8 mouse cellular contexts compared by ENCODE assay signal in genomic region chr2:25195211-25196156, GRCm38 (mm10). TPM values are rescaled to one million over a fixed set of nuclear protein-coding genes. Genes with fewer than 3 reads are reported as not detected.
A peak's percentile ranks its signal among the peaks of the same experiment; 100 is the strongest.
DNase-seq lines count a peak whose midpoint lies in the region; ATAC-seq lines count a peak whose summit lies in the region.

No protein-coding gene starts in this region.

- H3K4me1 ChIP-seq in neural tube, embryonic 11.5 days (ENCODE audit: control insufficient read depth, insufficient read depth, low read length), result no peaks in the 10 kb centered on the region
- H3K4me1 ChIP-seq in embryonic facial prominence, embryonic 13.5 days, result peaks cover 32% of the 10 kb centered on the region
- peaks cover 12% of the 10 kb centered on the region for H3K4me1 ChIP-seq in hindbrain, embryonic 13.5 days (replicated peaks)

- no peak overlapping the region for H3K27ac ChIP-seq in neural tube, embryonic 11.5 days (ENCODE audit: low read depth, low read length)
- no peak overlapping the region for H3K27ac ChIP-seq in embryonic facial prominence, embryonic 13.5 days
- no peak overlapping the region for H3K27ac ChIP-seq in hindbrain, embryonic 13.5 days

- no peak overlapping the region for H3K9ac ChIP-seq in neural tube, embryonic 11.5 days (ENCODE audit: low read length)
- H3K9ac ChIP-seq in embryonic facial prominence, embryonic 13.5 days, result peak overlapping the region; percentile 54
- H3K9ac ChIP-seq in hindbrain, embryonic 13.5 days, result 0 out of 2 replicates have a peak overlapping the region, but pooled peaks have one; percentile 13

- H3K9me3 ChIP-seq in neural tube, embryonic 11.5 days (ENCODE audit: control insufficient read depth, low read length), result no peaks in the 10 kb centered on the region
- H3K9me3 ChIP-seq in embryonic facial prominence, embryonic 13.5 days, result no peaks in the 10 kb centered on the region
- H3K9me3 ChIP-seq in hindbrain, embryonic 13.5 days, result no peaks in the 10 kb centered on the region

- no peak for DNase-seq in neural tube, embryonic 11.5 days (ENCODE audit: low spot score)
- no peak for DNase-seq in neural tube, embryonic 10.5 days (ENCODE audit: extremely low spot score, low spot score)
- DNase-seq in liver, result peak; percentile 74
- DNase-seq in naive thymus-derived CD4-positive, alpha-beta T cell, adult 2 months (ENCODE audit: low read depth), result peak; percentile 73
- DNase-seq in yolk sac, embryonic 10.5 days (ENCODE audit: low spot score), result peak; percentile 61
- no peak for DNase-seq in frontal cortex, postnatal 36 days (ENCODE audit: low spot score in 2 of 2)

- H3K27me3 ChIP-seq in neural tube, embryonic 11.5 days (ENCODE audit: control insufficient read depth, insufficient read depth, low read length), result peaks cover 19% of the 10 kb centered on the region
- peaks cover 44% of the 10 kb centered on the region for H3K27me3 ChIP-seq in embryonic facial prominence, embryonic 13.5 days
- H3K27me3 ChIP-seq in hindbrain, embryonic 13.5 days, result peaks cover 42% of the 10 kb centered on the region

- H3K4me3 ChIP-seq in neural tube, embryonic 11.5 days (ENCODE audit: low read depth, low read length), result no peak overlapping the region
- H3K4me3 ChIP-seq in embryonic facial prominence, embryonic 13.5 days, result peak overlapping the region; percentile 29
- H3K4me3 ChIP-seq in hindbrain, embryonic 13.5 days, result no peak overlapping the region

- ATAC-seq in neural tube, embryonic 11.5 days (ENCODE audit: insufficient read depth, low FRiP score, low TSS enrichment), result no peak
- ATAC-seq in embryonic facial prominence, embryonic 13.5 days (ENCODE audit: insufficient number of reproducible peaks, insufficient read depth, low FRiP score, low TSS enrichment, low read depth), result no peak
- no peak for ATAC-seq in hindbrain, embryonic 13.5 days (ENCODE audit: low FRiP score)

- H3K36me3 ChIP-seq in neural tube, embryonic 11.5 days (ENCODE audit: control insufficient read depth, insufficient read depth, low read length), result peaks cover 2% of the 10 kb centered on the region; the same call in 1 of the 2 replicates
- peaks cover 23% of the 10 kb centered on the region for H3K36me3 ChIP-seq in embryonic facial prominence, embryonic 13.5 days
- H3K36me3 ChIP-seq in hindbrain, embryonic 13.5 days, result peaks cover 27% of the 10 kb centered on the region

- 20% methylated on average over 55 of the region's 55 CpGs for WGBS in neural tube, embryonic 11.5 days
- WGBS in embryonic facial prominence, embryonic 13.5 days, result 18% methylated on average over 55 of the region's 55 CpGs
- WGBS in hindbrain, embryonic 13.5 days, result 21% methylated on average over 55 of the region's 55 CpGs

- H3K4me2 ChIP-seq in neural tube, embryonic 11.5 days (ENCODE audit: low read depth), result peak overlapping the region; percentile 8; the same call in 1 of the 2 replicates
- H3K4me2 ChIP-seq in embryonic facial prominence, embryonic 13.5 days, result peak overlapping the region; percentile 55
- H3K4me2 ChIP-seq in hindbrain, embryonic 13.5 days, result peak overlapping the region; percentile 32

RNA-seq across cellular contexts. Expression of gene Tor4a, which starts 1.2 kb away (rescaled TPM):
- 1.6 and 1.9 TPM in 2 replicates for polyA plus RNA-seq in neural tube, embryonic 11.5 days (2014; fragmentation: Nextera tagmentation; extraction: Ambion mirVana)
- polyA plus RNA-seq in embryonic facial prominence, embryonic 13.5 days (2015; fragmentation: Nextera tagmentation; extraction: Ambion mirVana), result 5.1 and 6.1 TPM in 2 replicates
- 1.6 and 1.9 TPM in 2 replicates for polyA plus RNA-seq in hindbrain, embryonic 13.5 days (2015; fragmentation: Nextera tagmentation; extraction: Ambion mirVana)

RNA-seq across cellular contexts. Expression of gene Nrarp, which starts 14.9 kb away (rescaled TPM):
- 53.7 and 57.8 TPM in 2 replicates for polyA plus RNA-seq in neural tube, embryonic 11.5 days (2014; fragmentation: Nextera tagmentation; extraction: Ambion mirVana)
- polyA plus RNA-seq in embryonic facial prominence, embryonic 13.5 days (2015; fragmentation: Nextera tagmentation; extraction: Ambion mirVana), result 15.0 and 16.7 TPM in 2 replicates
- 21.4 and 24.6 TPM in 2 replicates for polyA plus RNA-seq in hindbrain, embryonic 13.5 days (2015; fragmentation: Nextera tagmentation; extraction: Ambion mirVana)

RNA-seq across cellular contexts. Expression of gene Nelfb, which starts 15.8 kb away (rescaled TPM):
- 94.8 and 99.8 TPM in 2 replicates for polyA plus RNA-seq in neural tube, embryonic 11.5 days (2014; fragmentation: Nextera tagmentation; extraction: Ambion mirVana)
- polyA plus RNA-seq in embryonic facial prominence, embryonic 13.5 days (2015; fragmentation: Nextera tagmentation; extraction: Ambion mirVana), result 110 and 114 TPM in 2 replicates
- polyA plus RNA-seq in hindbrain, embryonic 13.5 days (2015; fragmentation: Nextera tagmentation; extraction: Ambion mirVana), result 98.3 and 104 TPM in 2 replicates

RNA-seq across cellular contexts. Expression of gene Stpg3, which starts 19.0 kb away (rescaled TPM):
- not detected in 2 replicates for polyA plus RNA-seq in neural tube, embryonic 11.5 days (2014; fragmentation: Nextera tagmentation; extraction: Ambion mirVana)
- polyA plus RNA-seq in embryonic facial prominence, embryonic 13.5 days (2015; fragmentation: Nextera tagmentation; extraction: Ambion mirVana), result 0.15 TPM in 1 of 2 replicates, not detected in the other
- not detected in 2 replicates for polyA plus RNA-seq in hindbrain, embryonic 13.5 days (2015; fragmentation: Nextera tagmentation; extraction: Ambion mirVana)

RNA-seq across cellular contexts. Expression of gene Fam166a, which starts 23.1 kb away (rescaled TPM):
- not detected in 2 replicates for polyA plus RNA-seq in neural tube, embryonic 11.5 days (2014; fragmentation: Nextera tagmentation; extraction: Ambion mirVana)
- polyA plus RNA-seq in embryonic facial prominence, embryonic 13.5 days (2015; fragmentation: Nextera tagmentation; extraction: Ambion mirVana), result not detected in 2 replicates
- 0.40 and 1.3 TPM in 2 replicates for polyA plus RNA-seq in hindbrain, embryonic 13.5 days (2015; fragmentation: Nextera tagmentation; extraction: Ambion mirVana)

Comparison
In these comparisons a context has a peak if more than half of its experiments do, and no peak if none do; other contexts are left out.
1. DNase-seq: peak in liver (single experiment), naive thymus-derived CD4-positive, alpha-beta T cell, adult 2 months (single experiment) and yolk sac, embryonic 10.5 days (single experiment); none in neural tube, embryonic 11.5 days (single experiment), neural tube, embryonic 10.5 days (single experiment) and frontal cortex, postnatal 36 days (0 of 2).
2. Peak in every context shown above with its lines, with median percentiles within 50 percentile points of each other: H3K4me2 ChIP-seq.